12 mouse cellular contexts compared by ENCODE assay signal in the genomic region with DNA sequence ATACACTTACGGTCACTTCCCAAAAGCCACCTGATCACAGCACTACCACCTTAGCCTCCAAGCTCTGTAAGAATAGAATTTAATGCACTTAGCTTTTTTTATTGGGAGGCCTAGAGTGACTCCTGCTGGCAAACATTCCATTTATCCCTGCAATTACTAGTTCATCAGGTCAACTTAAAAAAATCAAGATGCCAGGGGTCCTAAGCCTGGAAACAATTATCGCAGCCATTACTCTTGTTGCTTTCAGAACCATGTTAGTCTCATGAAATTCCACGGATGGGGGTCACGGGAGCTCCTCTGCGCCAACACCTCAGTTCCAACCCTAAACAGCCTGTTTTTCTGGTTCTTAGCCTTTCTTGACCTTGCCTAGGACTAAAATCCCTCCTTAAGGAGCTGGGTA. TPM values are rescaled to one million over a fixed set of nuclear protein-coding genes. Genes with fewer than 3 reads are reported as not detected.
A peak's percentile ranks its signal among the peaks of the same experiment; 100 is the strongest.
DNase-seq lines count a peak whose midpoint lies in the region; ATAC-seq and TF ChIP-seq lines count a peak whose summit lies in the region.
"Had no signal": no experiment of that assay in that cellular context is flagged by ENCODE, and none has a peak within 500 bp of the region (broad histone marks: within the 10 kb centered on the region; RNA-seq: fewer than 3 reads in every experiment).

No protein-coding gene starts in this region.

- H3K4me1 ChIP-seq in hindbrain, postnatal 0 days (ENCODE audit: insufficient read depth, low read length) = 0 out of 2 replicates have a peak, but pooled peaks cover 3% of the 10 kb centered on the region
- H3K4me1 ChIP-seq in hindbrain, embryonic 16.5 days (ENCODE audit: control insufficient read depth, insufficient read depth, low read depth, low read length) = peaks cover 24% of the 10 kb centered on the region
- peaks cover 64% of the 10 kb centered on the region for H3K4me1 ChIP-seq in midbrain, embryonic 10.5 days

- no peaks in the 10 kb centered on the region for H3K27me3 ChIP-seq in hindbrain, postnatal 0 days (ENCODE audit: insufficient read depth, low read length)
- no peaks in the 10 kb centered on the region for H3K27me3 ChIP-seq in hindbrain, embryonic 16.5 days (replicated peaks; ENCODE audit: control insufficient read depth, insufficient read depth, low read length)
- H3K27me3 ChIP-seq in midbrain, embryonic 10.5 days (ENCODE audit: low read depth, poor library complexity, severe bottlenecking) = no peaks in the 10 kb centered on the region
- H3K27me3 ChIP-seq: forebrain, embryonic 15.5 days had no signal

- H3K9ac ChIP-seq in hindbrain, postnatal 0 days (replicated peaks; ENCODE audit: low read length) = no peak overlapping the region
- H3K9ac ChIP-seq in hindbrain, embryonic 16.5 days (ENCODE audit: low read depth, low read length) = no peak overlapping the region
- H3K9ac ChIP-seq: forebrain, embryonic 15.5 days; liver, embryonic 12.5 days had no signal

- no peaks in the 10 kb centered on the region for H3K36me3 ChIP-seq in hindbrain, postnatal 0 days (ENCODE audit: insufficient read depth, low read length)
- no peaks in the 10 kb centered on the region for H3K36me3 ChIP-seq in hindbrain, embryonic 16.5 days (ENCODE audit: control insufficient read depth, insufficient read depth, low read length)
- peaks cover 4% of the 10 kb centered on the region for H3K36me3 ChIP-seq in midbrain, embryonic 10.5 days
- H3K36me3 ChIP-seq: forebrain, embryonic 15.5 days; liver, embryonic 12.5 days had no signal

- peak; percentile 42 for DNase-seq in CD4-positive, CD25-positive, alpha-beta regulatory T cell, adult 2 months (ENCODE audit: low read depth, low spot score)
- no peak for DNase-seq in hindbrain, postnatal 0 days (ENCODE audit: low spot score)
- DNase-seq in 3T3-L1 (ENCODE audit: low read depth, low spot score) = peak; percentile 34
- DNase-seq in forelimb bud, embryonic 11.5 days (ENCODE audit: low read depth, low spot score) = peak; percentile 82
- DNase-seq in left cerebral cortex, postnatal 14 days (ENCODE audit: low spot score in 2 of 2) = no peak
- no peak for DNase-seq in midbrain, embryonic 10.5 days (ENCODE audit: low spot score)
- DNase-seq: heart, postnatal 4 days; kidney, adult 18-20 months had no signal

- H3K4me2 ChIP-seq in hindbrain, postnatal 0 days (ENCODE audit: low read depth, low read length) = no peak overlapping the region
- H3K4me2 ChIP-seq in hindbrain, embryonic 16.5 days (ENCODE audit: low read length) = no peak overlapping the region
- H3K4me2 ChIP-seq: forebrain, embryonic 15.5 days had no signal

- H3K9me3 ChIP-seq in hindbrain, postnatal 0 days (ENCODE audit: low read length) = no peaks in the 10 kb centered on the region
- H3K9me3 ChIP-seq in hindbrain, embryonic 16.5 days (ENCODE audit: control insufficient read depth, low read length) = no peaks in the 10 kb centered on the region
- H3K9me3 ChIP-seq in midbrain, embryonic 10.5 days (replicated peaks) = no peaks in the 10 kb centered on the region
- H3K9me3 ChIP-seq: forebrain, embryonic 15.5 days; liver, embryonic 12.5 days had no signal

- ATAC-seq in CD4-positive, CD25-positive, alpha-beta regulatory T cell, adult 4 months = no peak
- ATAC-seq in hindbrain, postnatal 0 days = no peak
- no peak for ATAC-seq in hindbrain, embryonic 16.5 days
- ATAC-seq: forebrain, embryonic 15.5 days; liver, embryonic 12.5 days had no signal

- TF ChIP-seq CTCF in hindbrain, postnatal 0 days (IDR thresholded peaks at IDR 0.05; ENCODE audit: low read depth) = peak; percentile 15; the same call in 1 of the 2 replicates

- H3K4me3 ChIP-seq in hindbrain, postnatal 0 days (ENCODE audit: low read length) = no peak overlapping the region
- no peak overlapping the region for H3K4me3 ChIP-seq in hindbrain, embryonic 16.5 days (ENCODE audit: low read length)
- no peak overlapping the region for H3K4me3 ChIP-seq in midbrain, embryonic 10.5 days
- H3K4me3 ChIP-seq: forebrain, embryonic 15.5 days; liver, embryonic 12.5 days had no signal

- whole genome bisulfite sequencing in hindbrain, postnatal 0 days = 82% methylated on average over 5 of the region's 5 CpGs
- 84% methylated on average over 5 of the region's 5 CpGs for WGBS in hindbrain, embryonic 16.5 days
- 76% methylated on average over 5 of the region's 5 CpGs for WGBS in midbrain, embryonic 10.5 days

- no peak overlapping the region for H3K27ac ChIP-seq in hindbrain, postnatal 0 days
- H3K27ac ChIP-seq in hindbrain, embryonic 16.5 days (ENCODE audit: low read depth, low read length) = no peak overlapping the region
- no peak overlapping the region for H3K27ac ChIP-seq in midbrain, embryonic 10.5 days (replicated peaks)
- H3K27ac ChIP-seq: liver, embryonic 12.5 days had no signal

- intact Hi-C loops in left cerebral cortex, postnatal 14 days (cut with DNase I) = no loop called here

RNA-seq across cellular contexts. Expression of a gene that starts 1.4 kb away (rescaled TPM):
- polyA plus RNA-seq in CD4-positive, CD25-positive, alpha-beta regulatory T cell, adult 4 months (2017; shearing (Covaris generic)) = 100 to 1,000 TPM in 1 of 2 experiments, 10 to 100 TPM in 1; 73.4 to 102 TPM
- 20.9 and 21.0 TPM in 2 replicates for total RNA-seq in hindbrain, postnatal 0 days (2014; rRNA removed)
- polyA plus RNA-seq in hindbrain, postnatal 0 days (2015; fragmentation: Nextera tagmentation; extraction: Ambion mirVana) = 10.2 and 12.9 TPM in 2 replicates
- polyA plus RNA-seq in hindbrain, embryonic 16.5 days (2015; fragmentation: Nextera tagmentation; extraction: Ambion mirVana) = 14.7 and 16.3 TPM in 2 replicates
- total RNA-seq in left cerebral cortex, postnatal 14 days (2021) = 10 to 100 TPM; 24.8 to 27.8 TPM
- polyA plus RNA-seq in midbrain, embryonic 10.5 days (2016; fragmentation: Nextera tagmentation; extraction: Ambion mirVana) = 23.1 and 25.0 TPM in 2 replicates

RNA-seq across cellular contexts. Expression of a gene that starts 37.4 kb away (rescaled TPM):
- polyA plus RNA-seq in CD4-positive, CD25-positive, alpha-beta regulatory T cell, adult 4 months (2017; shearing (Covaris generic)) = 10 to 100 TPM; 55.3 to 58.5 TPM
- 22.5 and 34.0 TPM in 2 replicates for total RNA-seq in hindbrain, postnatal 0 days (2014; rRNA removed)
- polyA plus RNA-seq in hindbrain, postnatal 0 days (2015; fragmentation: Nextera tagmentation; extraction: Ambion mirVana) = 76.7 and 78.2 TPM in 2 replicates
- 79.0 and 87.6 TPM in 2 replicates for polyA plus RNA-seq in hindbrain, embryonic 16.5 days (2015; fragmentation: Nextera tagmentation; extraction: Ambion mirVana)
- 10 to 100 TPM; 29.3 to 31.2 TPM for total RNA-seq in left cerebral cortex, postnatal 14 days (2021)
- polyA plus RNA-seq in midbrain, embryonic 10.5 days (2016; fragmentation: Nextera tagmentation; extraction: Ambion mirVana) = 80.7 and 82.0 TPM in 2 replicates

RNA-seq across cellular contexts. Expression of a gene that starts 43.9 kb away (rescaled TPM):
- 10 to 100 TPM; 35.2 to 37.9 TPM for polyA plus RNA-seq in CD4-positive, CD25-positive, alpha-beta regulatory T cell, adult 4 months (2017; shearing (Covaris generic))
- 22.2 and 23.6 TPM in 2 replicates for total RNA-seq in hindbrain, postnatal 0 days (2014; rRNA removed)
- polyA plus RNA-seq in hindbrain, postnatal 0 days (2015; fragmentation: Nextera tagmentation; extraction: Ambion mirVana) = 33.1 and 36.4 TPM in 2 replicates
- polyA plus RNA-seq in hindbrain, embryonic 16.5 days (2015; fragmentation: Nextera tagmentation; extraction: Ambion mirVana) = 34.0 and 35.7 TPM in 2 replicates
- total RNA-seq in left cerebral cortex, postnatal 14 days (2021) = 10 to 100 TPM; 24.9 to 28.2 TPM
- 36.2 and 36.6 TPM in 2 replicates for polyA plus RNA-seq in midbrain, embryonic 10.5 days (2016; fragmentation: Nextera tagmentation; extraction: Ambion mirVana)

Comparison
In these comparisons a context has a peak if more than half of its experiments do, and no peak if none do; other contexts are left out.
1. DNase-seq: peak in CD4-positive, CD25-positive, alpha-beta regulatory T cell, adult 2 months (single experiment), 3T3-L1 (single experiment) and forelimb bud, embryonic 11.5 days (single experiment); none in hindbrain, postnatal 0 days (single experiment), left cerebral cortex, postnatal 14 days (0 of 2) and midbrain, embryonic 10.5 days (single experiment).